Mouse (Mus musculus) heart, postnatal 0 days (tissue): ENCODE data around the gene Trir. TPM values are rescaled to one million over a fixed set of nuclear protein-coding genes. Genes with fewer than 3 reads are reported as not detected.
A peak's percentile ranks its signal among the peaks of the same experiment; 100 is the strongest.

Source experiments
- ATAC-seq: fragments of 200-750 bp; cut with Nextera tagmentation; 2 replicates; pipeline ENCODE4 v1.8.0; 2017; ENCODE audit warnings: low read depth, moderate number of reproducible peaks, moderate library complexity; ENCODE audit not compliant: insufficient read depth
- DNase-seq: peaks from one replicate; pipeline ENCODE4 v3.0.0-alpha.2; 2016; ENCODE audit warnings: low spot score
- H3K27ac ChIP-seq: fragments of 300-500 bp; sonication (generic); 2 replicates; pipeline ENCODE4 v1.5.1; 2014; ENCODE audit warnings: low read depth, mild to moderate bottlenecking
- H3K27me3 ChIP-seq: fragments of 300-500 bp; sonication (generic); 2 replicates; pipeline ENCODE4 v1.6.1; 2014; ENCODE audit warnings: low read length, mixed read lengths; ENCODE audit not compliant: control insufficient read depth, insufficient read depth
- H3K36me3 ChIP-seq: fragments of 300-500 bp; sonication (generic); replicated peaks from 2 replicates; pipeline ENCODE4 v1.6.1; 2014; ENCODE audit warnings: low read length, mixed read lengths; ENCODE audit not compliant: control insufficient read depth, insufficient read depth
- H3K4me1 ChIP-seq: fragments of 300-500 bp; sonication (generic); 2 replicates; pipeline ENCODE4 v1.6.1; 2014; ENCODE audit warnings: antibody characterized with exemption; ENCODE audit not compliant: control insufficient read depth, insufficient read depth
- H3K4me2 ChIP-seq: fragments of 300-500 bp; sonication (generic); 2 replicates; pipeline ENCODE4 v1.6.1; 2014; ENCODE audit warnings: low read depth, mild to moderate bottlenecking, low read length, moderate library complexity
- H3K4me3 ChIP-seq: fragments of 300-500 bp; sonication (generic); 2 replicates; pipeline ENCODE4 v1.5.1; 2014; ENCODE audit warnings: low read depth, low read length
- H3K9ac ChIP-seq: fragments of 300-500 bp; sonication (generic); replicated peaks from 2 replicates; pipeline ENCODE4 v1.6.1; 2014; ENCODE audit warnings: low read depth, low read length, mixed read lengths
- H3K9me3 ChIP-seq: fragments of 300-500 bp; sonication (generic); replicated peaks from 2 replicates; pipeline ENCODE4 v1.6.1; 2016; ENCODE audit warnings: low read length; ENCODE audit not compliant: control insufficient read depth
- CTCF ChIP-seq: IDR thresholded peaks from 2 replicates; pipeline ENCODE4 v1.5.1; 2016; ENCODE audit warnings: antibody characterized with exemption, control low read depth, low read depth
- EP300 ChIP-seq: IDR thresholded peaks from 2 replicates; pipeline ENCODE4 v1.6.1; 2016; ENCODE audit warnings: antibody characterized with exemption, low read depth
- WGBS: fragments of 180-500 bp; shearing (Covaris S2); extraction: QIAGEN DNeasy Blood & Tissue Kit; methylation state at CpG from one replicate; pipeline ENCODE4 v1.1.7; 2014; 5-methylcytosine and 5-hydroxymethylcytosine counted together
- polyA plus RNA-seq: library from polyadenylated mRNA; unstranded; fragments of >200 nt; fragmentation: Nextera tagmentation; extraction: Ambion mirVana; gene quantifications from 2 replicates; pipeline ENCODE4 v1.2.1, GENCODE M21; 2015
- total RNA-seq: library from RNA; depleted of rRNA; stranded (reverse); fragments of >200 nt; gene quantifications from 2 replicates; pipeline ENCODE4 v1.2.3, GENCODE M21; 2014; ENCODE audit warnings: low replicate concordance

Gene Trir
- total and polyA plus RNA-seq, 2 experiments from 2014 or later = 62.4 to 196 TPM

GRCm38 (mm10) chr8:85016724-85017123 is 9.9 kb upstream of the Trir start:
- Histone ChIP-seq H3K27me3 (peaks cover 27% of the 10 kb centered on the region), H3K9ac (no peak overlapping the region), H3K4me1 (no peaks in the 10 kb centered on the region), H3K4me2 (no peak overlapping the region), H3K4me3 (no peak overlapping the region), H3K9me3 (no peaks in the 10 kb centered on the region), H3K36me3 (peaks cover 41% of the 10 kb centered on the region), H3K27ac (no peak overlapping the region)
- TF ChIP-seq EP300 = no peak
- TF ChIP-seq CTCF = no peak
- 57% methylated on average over 10 of the region's 10 CpGs for WGBS
- no peak for DNase-seq
- no peak for ATAC-seq

- no peak overlapping the region for H3K4me3 ChIP-seq
- ATAC-seq (no peak), DNase-seq (no peak)
- no peak for TF ChIP-seq CTCF
- TF ChIP-seq EP300 = no peak
- H3K4me1 ChIP-seq = no peaks in the 10 kb centered on the region
- 53% methylated on average over 5 of the region's 5 CpGs for WGBS
- H3K36me3 ChIP-seq = peaks cover 46% of the 10 kb centered on the region
- H3K27ac ChIP-seq = no peak overlapping the region
- H3K27me3 ChIP-seq = peaks cover 23% of the 10 kb centered on the region
- no peak overlapping the region for H3K9ac ChIP-seq
- H3K4me2 ChIP-seq = no peak overlapping the region
- no peaks in the 10 kb centered on the region for H3K9me3 ChIP-seq
Observed at GRCm38 (mm10) chr8:85017209-85017608, 9.4 kb upstream of the Trir start.

- WGBS = 96% methylated on average over 3 of the region's 3 CpGs
- no peak overlapping the region for H3K4me3 ChIP-seq
- no peaks in the 10 kb centered on the region for H3K9me3 ChIP-seq
- peaks cover 18% of the 10 kb centered on the region for H3K4me1 ChIP-seq
- ATAC-seq = no peak
- no peak for DNase-seq
- H3K36me3 ChIP-seq = peaks cover 60% of the 10 kb centered on the region
- no peaks in the 10 kb centered on the region for H3K27me3 ChIP-seq
- no peak for TF ChIP-seq EP300
- no peak for TF ChIP-seq CTCF
- no peak overlapping the region for H3K9ac ChIP-seq
- H3K4me2 ChIP-seq = no peak overlapping the region
- H3K27ac ChIP-seq = no peak overlapping the region
Observed at GRCm38 (mm10) chr8:85021514-85022055, 5.0 kb upstream of the Trir start.

- ATAC-seq (no peak), DNase-seq (no peak)
- H3K27ac ChIP-seq = no peak overlapping the region
- H3K9ac ChIP-seq = no peak overlapping the region
- H3K4me1 ChIP-seq = peaks cover 31% of the 10 kb centered on the region
- whole genome bisulfite sequencing = 95% methylated on average over 3 of the region's 3 CpGs
- H3K36me3 ChIP-seq = peaks cover 43% of the 10 kb centered on the region
- H3K9me3 ChIP-seq = no peaks in the 10 kb centered on the region
- H3K27me3 ChIP-seq = no peaks in the 10 kb centered on the region
- TF ChIP-seq EP300 = no peak
- no peak for TF ChIP-seq CTCF
- peak overlapping the region; percentile 91; the same call in 1 of the 2 replicates for H3K4me2 ChIP-seq
- no peak overlapping the region for H3K4me3 ChIP-seq
Observed at GRCm38 (mm10) chr8:85023846-85024245, 2.8 kb upstream of the Trir start.

- TF ChIP-seq EP300 (no peak), CTCF (0 out of 2 replicates have a peak, but pooled peaks have one; percentile 0)
- 4% methylated on average over 30 of the region's 30 CpGs for WGBS
Observed at GRCm38 (mm10) chr8:85025098-85025932, 1.3 kb upstream of the Trir start, which contains the start of gene Asna1. TSS of gene Asna1 (minus strand) at chr8:85025281.

More at GRCm38 (mm10) chr8:85025098-85025932, 1.3 kb upstream of the Trir start, which contains the start of gene Asna1:
- Histone ChIP-seq H3K27ac (peak within 1 kb of the TSS; percentile 75), H3K9ac (peak within 1 kb of the TSS; percentile 67), H3K4me2 (peak within 1 kb of the TSS; percentile 91), H3K36me3 (peaks cover 39% of the 10 kb centered on the region), H3K9me3 (no peaks in the 10 kb centered on the region), H3K4me3 (peak within 1 kb of the TSS; percentile 97), H3K4me1 (peaks cover 31% of the 10 kb centered on the region), H3K27me3 (no peaks in the 10 kb centered on the region)
- DNase-seq = peak; percentile 98
- ATAC-seq = peak; percentile 84
